15 mouse cellular contexts compared by ENCODE assay signal in the genomic region with DNA sequence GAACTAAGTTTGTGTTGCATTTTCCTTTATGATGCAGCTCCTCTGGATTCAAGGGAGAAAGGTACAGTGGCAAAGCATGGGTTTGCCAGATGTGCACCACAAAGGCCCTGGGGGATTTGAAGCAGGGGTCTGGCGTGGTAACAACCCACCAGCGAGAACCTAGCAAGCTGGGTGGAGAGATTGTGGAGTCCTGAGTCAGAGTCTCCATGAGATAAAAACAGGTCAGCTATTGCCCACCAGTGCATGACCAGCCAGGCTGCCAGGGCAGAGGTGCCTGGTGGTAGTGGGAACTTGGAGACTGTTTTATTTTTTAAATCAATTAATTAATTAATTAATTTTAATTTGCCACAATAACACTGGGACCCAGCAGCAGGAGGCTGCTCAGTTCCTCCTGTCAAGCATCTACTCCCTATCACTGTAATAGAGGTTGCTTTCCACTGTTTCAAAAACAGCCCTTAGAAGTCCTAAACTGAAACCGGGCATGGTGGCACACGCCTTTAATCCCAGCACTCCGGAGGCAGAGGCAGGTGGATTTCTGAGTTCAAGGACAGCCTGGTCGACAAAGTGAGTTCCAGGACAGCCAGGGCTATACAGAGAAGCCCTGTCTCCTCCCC. TPM values are rescaled to one million over a fixed set of nuclear protein-coding genes. Genes with fewer than 3 reads are reported as not detected.
"Had no signal": no experiment of that assay in that cellular context is flagged by ENCODE, and none has a peak within 500 bp of the region (broad histone marks: within the 10 kb centered on the region; RNA-seq: fewer than 3 reads in every experiment).

No protein-coding gene starts in this region.

- H3K27ac ChIP-seq: layer of hippocampus, adult 2 months; limb, embryonic 13.5 days; liver, embryonic 15.5 days had no signal

- DNase-seq: kidney, adult 9 months; kidney, postnatal 10 days; kidney, postnatal 4 days; left cerebral cortex, postnatal 4 days; lung, adult 2 months; lung, postnatal 36 days; right cerebral cortex, postnatal 14 days; thymus, postnatal 4 days had no signal

- H3K4me2 ChIP-seq: limb, embryonic 13.5 days; liver, embryonic 15.5 days had no signal

- H3K4me1 ChIP-seq: limb, embryonic 13.5 days; liver, embryonic 15.5 days had no signal

- H3K27me3 ChIP-seq: limb, embryonic 13.5 days; liver, embryonic 15.5 days had no signal

- H3K9ac ChIP-seq: limb, embryonic 13.5 days; liver, embryonic 15.5 days had no signal

- ATAC-seq: intestine, postnatal 0 days; lung, postnatal 0 days had no signal

- H3K9me3 ChIP-seq: limb, embryonic 13.5 days; liver, embryonic 15.5 days had no signal

- H3K4me3 ChIP-seq: layer of hippocampus, adult 2 months; limb, embryonic 13.5 days; liver, embryonic 15.5 days had no signal

RNA-seq across cellular contexts. Expression of a gene that starts 37.0 kb away (rescaled TPM):
- polyA plus RNA-seq: lung, adult 2 months; neural tube, embryonic 11.5 days; thymus, postnatal 0 days had no signal
